Mouse (Mus musculus) myocyte (in vitro differentiated cells): Measurements from ENCODE around the gene Rbfox1. TPM values are rescaled to one million over a fixed set of nuclear protein-coding genes. Genes with fewer than 3 reads are reported as not detected.

Experiments used
- H3K27me3 ChIP-seq: one replicate; pipeline ENCODE4 v1.6.1; 2011; ENCODE audit not compliant: control insufficient read depth, insufficient read depth, insufficient read length
- H3K36me3 ChIP-seq: one replicate; pipeline ENCODE4 v1.6.1; 2011; ENCODE audit not compliant: control insufficient read depth, insufficient read depth
- H3K4me2 ChIP-seq: one replicate; pipeline ENCODE4 v1.6.1; 2011; ENCODE audit warnings: low read depth, control low read depth
- H3K4me3 ChIP-seq: one replicate; pipeline ENCODE4 v1.5.1; 2011; ENCODE audit warnings: mild to moderate bottlenecking, control low read depth, moderate library complexity
- H3K79me2 ChIP-seq: one replicate; pipeline ENCODE4 v1.6.1; 2011; ENCODE audit not compliant: control insufficient read depth, insufficient read depth
- H3ac ChIP-seq: one replicate; pipeline ENCODE4 v1.6.1; 2011; ENCODE audit not compliant: control insufficient read depth, insufficient read length
- CEBPB ChIP-seq: IDR thresholded peaks from 2 replicates; pipeline ENCODE4 v1.6.1; 2011; ENCODE audit warnings: mild to moderate bottlenecking, moderate library complexity; ENCODE audit not compliant: poor library complexity, insufficient read depth, severe bottlenecking
- E2F4 ChIP-seq: IDR thresholded peaks from one replicate; pipeline ENCODE4 v1.6.1; 2011; ENCODE audit warnings: mild to moderate bottlenecking, control low read depth, moderate library complexity; ENCODE audit not compliant: insufficient read depth
- MAX ChIP-seq: IDR thresholded peaks from one replicate; pipeline ENCODE4 v1.6.1; 2011; ENCODE audit warnings: low read depth, mild to moderate bottlenecking, control low read depth
- MYOD1 ChIP-seq, 3 experiments: IDR thresholded peaks; one replicate each; pipeline ENCODE4 v1.6.1; 2011; ENCODE audit warnings: control low read depth in 2 of 3, low read depth in 2 of 3, mild to moderate bottlenecking in 2 of 3, moderate library complexity in 1 of 3; ENCODE audit not compliant: insufficient read length in 2 of 3, control insufficient read depth in 1 of 3
- MYOG ChIP-seq, 3 experiments: IDR thresholded peaks; one replicate each; pipeline ENCODE4 v1.6.1; 2011; ENCODE audit warnings: control low read depth in 2 of 3, low read depth in 2 of 3, mild to moderate bottlenecking in 2 of 3; ENCODE audit not compliant: insufficient read length in 2 of 3, control insufficient read depth in 1 of 3, insufficient read depth in 1 of 3
- POLR2A ChIP-seq: IDR thresholded peaks from one replicate; pipeline ENCODE4 v1.6.1; 2011; ENCODE audit warnings: low read depth, mild to moderate bottlenecking, control low read depth, moderate library complexity; ENCODE audit not compliant: insufficient read length
- POLR2AphosphoS2 ChIP-seq: IDR thresholded peaks from one replicate; pipeline ENCODE4 v1.6.1; 2011; ENCODE audit warnings: low read depth, control low read depth; ENCODE audit not compliant: insufficient read length
- REST ChIP-seq: IDR thresholded peaks from one replicate; pipeline ENCODE4 v1.6.1; 2011; ENCODE audit warnings: mild to moderate bottlenecking, control low read depth, moderate library complexity; ENCODE audit not compliant: insufficient read depth, insufficient read length
- SRF ChIP-seq: IDR thresholded peaks from one replicate; pipeline ENCODE4 v1.6.1; 2011; ENCODE audit warnings: low read depth; ENCODE audit not compliant: control insufficient read depth, insufficient read length
- TCF12 ChIP-seq: IDR thresholded peaks from one replicate; pipeline ENCODE4 v1.6.1; 2011; ENCODE audit warnings: mild to moderate bottlenecking, control low read depth; ENCODE audit not compliant: poor library complexity, insufficient read depth, severe bottlenecking
- TCF3 ChIP-seq: IDR thresholded peaks from one replicate; pipeline ENCODE4 v1.6.1; 2011; ENCODE audit warnings: low read depth, control low read depth; ENCODE audit not compliant: insufficient read length
- USF1 ChIP-seq: IDR thresholded peaks from one replicate; pipeline ENCODE4 v1.6.1; 2011; ENCODE audit warnings: low read depth, mild to moderate bottlenecking, control low read depth, moderate library complexity
- polyA plus RNA-seq: library from polyadenylated mRNA; unstranded; fragments of >200 nt; fragmentation: generic; extraction: Trizol; gene quantifications from one replicate; pipeline ENCODE4 v1.2.1, GENCODE M21; 2012; ENCODE audit warnings: missing spikeins

The Rbfox1 gene
- polyA plus RNA-seq, 1 experiment = 8.3 TPM

DNA sequence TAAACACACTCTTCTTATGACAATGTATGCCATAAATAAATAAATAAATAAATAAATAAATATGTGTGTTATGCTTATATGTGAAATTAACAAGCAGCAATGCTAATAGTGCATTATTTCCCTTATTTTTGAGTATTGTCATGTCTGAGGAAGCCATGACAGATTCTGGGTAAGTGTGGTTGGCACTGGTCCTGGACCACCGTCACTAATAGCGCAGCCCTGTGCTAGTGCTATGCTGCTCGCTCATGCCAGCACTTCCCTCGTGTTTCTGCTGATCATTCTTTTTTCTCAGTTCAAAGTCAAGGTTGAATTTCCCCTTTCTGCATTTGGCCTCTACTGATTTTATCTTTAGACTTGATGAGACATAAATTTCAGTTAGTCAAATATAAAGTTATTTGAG, 398.3 kb downstream of the Rbfox1 start:
- Histone ChIP-seq H3K36me3 (no peaks in the 10 kb centered on the region), H3K4me2 (no peak overlapping the region), H3K4me3 (no peak overlapping the region), H3ac (no peak overlapping the region), H3K79me2 (no peaks in the 10 kb centered on the region), H3K27me3 (no peaks in the 10 kb centered on the region)
- TF ChIP-seq TCF3 = no peak
- no peak for TF ChIP-seq MYOD1 (IDR thresholded peaks at IDR 0.05; ENCODE audit: control insufficient read depth in 1 of 3, insufficient read length in 2 of 3, low read depth in 2 of 3)
- no peak for TF ChIP-seq MYOG (IDR thresholded peaks at IDR 0.05; ENCODE audit: control insufficient read depth in 1 of 3, insufficient read depth in 1 of 3, insufficient read length in 2 of 3, low read depth in 2 of 3)
- no peak for TF ChIP-seq TCF12
- no peak for TF ChIP-seq REST
- no peak for TF ChIP-seq USF1
- TF ChIP-seq MAX = no peak
- no peak for TF ChIP-seq POLR2AphosphoS2
- no peak for TF ChIP-seq CEBPB
- TF ChIP-seq SRF = no peak
- no peak for TF ChIP-seq E2F4
- TF ChIP-seq POLR2A = no peak

GRCm38 (mm10) chr16:6284317-6284716, 399.2 kb downstream of the Rbfox1 start:
- H3K36me3 ChIP-seq = no peaks in the 10 kb centered on the region
- no peaks in the 10 kb centered on the region for H3K79me2 ChIP-seq
- TF ChIP-seq POLR2A = no peak
- no peak for TF ChIP-seq MAX
- no peak for TF ChIP-seq E2F4
- no peak for TF ChIP-seq SRF
- TF ChIP-seq POLR2AphosphoS2 = no peak
- no peak for TF ChIP-seq MYOG (IDR thresholded peaks at IDR 0.05; ENCODE audit: control insufficient read depth in 1 of 3, insufficient read depth in 1 of 3, insufficient read length in 2 of 3, low read depth in 2 of 3)
- no peak for TF ChIP-seq TCF3
- TF ChIP-seq CEBPB = no peak
- TF ChIP-seq REST = no peak
- TF ChIP-seq MYOD1 (IDR thresholded peaks at IDR 0.05; ENCODE audit: control insufficient read depth in 1 of 3, insufficient read length in 2 of 3, low read depth in 2 of 3) = no peak
- TF ChIP-seq TCF12 = no peak
- no peak overlapping the region for H3K4me2 ChIP-seq
- no peaks in the 10 kb centered on the region for H3K27me3 ChIP-seq
- no peak overlapping the region for H3K4me3 ChIP-seq
- no peak overlapping the region for H3ac ChIP-seq

DNA sequence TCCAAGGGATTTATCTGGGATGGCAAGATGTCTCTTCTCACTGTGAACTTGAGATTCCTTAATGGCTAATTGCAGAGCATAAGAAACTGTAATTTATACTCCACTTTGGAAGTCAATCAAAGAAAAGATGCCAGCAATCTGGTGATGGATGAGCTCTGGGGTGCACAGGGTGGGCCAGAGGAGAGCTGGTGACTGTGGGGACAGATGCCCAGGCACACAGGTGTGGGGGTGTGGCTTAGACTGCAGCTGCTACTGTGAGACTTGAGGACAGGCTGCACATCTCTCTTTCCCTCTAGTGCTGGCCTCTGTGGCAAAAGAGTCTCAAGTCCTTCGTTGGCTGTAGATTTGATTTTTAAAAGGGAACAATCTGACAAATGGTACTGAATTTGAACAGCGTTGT, 402.5 kb downstream of the Rbfox1 start:
- H3K4me2 ChIP-seq = no peak overlapping the region
- TF ChIP-seq REST = no peak
- no peak for TF ChIP-seq CEBPB
- no peak for TF ChIP-seq USF1
- TF ChIP-seq MAX = no peak
- no peak for TF ChIP-seq TCF12
- TF ChIP-seq SRF = no peak

GRCm38 (mm10) chr16:6300112-6300511, 415.0 kb downstream of the Rbfox1 start:
- Histone ChIP-seq H3ac (no peak overlapping the region), H3K4me3 (no peak overlapping the region), H3K4me2 (no peak overlapping the region), H3K36me3 (no peaks in the 10 kb centered on the region), H3K27me3 (no peaks in the 10 kb centered on the region), H3K79me2 (no peaks in the 10 kb centered on the region)
- no peak for TF ChIP-seq TCF3
- no peak for TF ChIP-seq MYOD1 (IDR thresholded peaks at IDR 0.05; ENCODE audit: control insufficient read depth in 1 of 3, insufficient read length in 2 of 3, low read depth in 2 of 3)
- no peak for TF ChIP-seq E2F4

More for the DNA sequence above, 402.5 kb downstream of the Rbfox1 start:
- H3K27me3 ChIP-seq = no peaks in the 10 kb centered on the region
- no peak overlapping the region for H3K4me3 ChIP-seq
- H3K79me2 ChIP-seq = no peaks in the 10 kb centered on the region
- H3ac ChIP-seq = no peak overlapping the region
- no peaks in the 10 kb centered on the region for H3K36me3 ChIP-seq

- TF ChIP-seq SRF = no peak
- no peak for TF ChIP-seq REST
- TF ChIP-seq TCF3 = no peak
- TF ChIP-seq POLR2AphosphoS2 = no peak
- TF ChIP-seq USF1 = no peak
- no peak for TF ChIP-seq CEBPB
- no peak for TF ChIP-seq TCF12
- TF ChIP-seq E2F4 = no peak
- no peak for TF ChIP-seq MYOD1 (IDR thresholded peaks at IDR 0.05; ENCODE audit: control insufficient read depth in 1 of 3, insufficient read length in 2 of 3, low read depth in 2 of 3)
- TF ChIP-seq POLR2A = no peak
- TF ChIP-seq MAX = no peak
- TF ChIP-seq MYOG (IDR thresholded peaks at IDR 0.05; ENCODE audit: control insufficient read depth in 1 of 3, insufficient read depth in 1 of 3, insufficient read length in 2 of 3, low read depth in 2 of 3) = no peak
- Histone ChIP-seq H3K27me3 (no peaks in the 10 kb centered on the region), H3ac (no peak overlapping the region), H3K4me3 (no peak overlapping the region), H3K4me2 (no peak overlapping the region), H3K79me2 (no peaks in the 10 kb centered on the region), H3K36me3 (no peaks in the 10 kb centered on the region)
Observed at GRCm38 (mm10) chr16:6303082-6303481, 417.9 kb downstream of the Rbfox1 start.
